Mouse (Mus musculus) hindbrain, embryonic 10.5 days (tissue): Measurements from ENCODE around the gene Xrcc4. TPM values are rescaled to one million over a fixed set of nuclear protein-coding genes. Genes with fewer than 3 reads are reported as not detected.

Source experiments
- DNase-seq: peaks from one replicate; pipeline ENCODE4 v3.0.0-alpha.2; 2017; ENCODE audit warnings: low spot score
- H3K27ac ChIP-seq: fragments of 300-500 bp; sonication (generic); 2 replicates; pipeline ENCODE4 v1.5.1; 2016; ENCODE audit warnings: mild to moderate bottlenecking, moderate library complexity
- H3K27me3 ChIP-seq: fragments of 300-500 bp; sonication (generic); 2 replicates; pipeline ENCODE4 v1.6.1; 2016; ENCODE audit warnings: mild to moderate bottlenecking; ENCODE audit not compliant: poor library complexity, insufficient read depth, severe bottlenecking
- H3K36me3 ChIP-seq: fragments of 300-500 bp; sonication (generic); 2 replicates; pipeline ENCODE4 v1.6.1; 2016; ENCODE audit warnings: mild to moderate bottlenecking, moderate library complexity
- H3K4me1 ChIP-seq: fragments of 300-500 bp; sonication (generic); replicated peaks from 2 replicates; pipeline ENCODE4 v1.6.1; 2016; ENCODE audit warnings: mild to moderate bottlenecking
- H3K4me3 ChIP-seq: fragments of 300-500 bp; sonication (generic); 2 replicates; pipeline ENCODE4 v1.5.1; 2016; ENCODE audit warnings: mild to moderate bottlenecking, moderate library complexity
- H3K9me3 ChIP-seq: fragments of 300-500 bp; sonication (generic); 2 replicates; pipeline ENCODE4 v1.6.1; 2016; ENCODE audit warnings: mild to moderate bottlenecking, moderate library complexity
- WGBS: fragments of 180-500 bp; shearing (Covaris S2); methylation state at CpG from one replicate; pipeline ENCODE4 v1.1.7; 2016; 5-methylcytosine and 5-hydroxymethylcytosine counted together
- polyA plus RNA-seq: library from polyadenylated mRNA; unstranded; fragments of >200 nt; fragmentation: Nextera tagmentation; extraction: Ambion mirVana; gene quantifications from 2 replicates; pipeline ENCODE4 v1.2.1, GENCODE M21; 2016

The Xrcc4 gene
- polyA plus RNA-seq, 1 experiment from 2014 or later, result 9.4 TPM

- Histone ChIP-seq H3K9me3 (no peaks in the 10 kb centered on the region), H3K4me1 (0 out of 2 replicates have a peak, but pooled peaks cover 4% of the 10 kb centered on the region), H3K36me3 (no peaks in the 10 kb centered on the region), H3K4me3 (no peak overlapping the region), H3K27me3 (no peaks in the 10 kb centered on the region), H3K27ac (no peak overlapping the region)
- WGBS, result 66% methylated on average over 3 of the region's 3 CpGs
- no peak for DNase-seq
These were observed 58.5 kb downstream of the Xrcc4 start for GRCm38 (mm10) chr13:90030911-90031310.

- no peak for DNase-seq
- no peak overlapping the region for H3K4me3 ChIP-seq
- no peaks in the 10 kb centered on the region for H3K27me3 ChIP-seq
- WGBS, result 71% methylated on average over 3 of the region's 3 CpGs
- no peaks in the 10 kb centered on the region for H3K36me3 ChIP-seq
- no peaks in the 10 kb centered on the region for H3K9me3 ChIP-seq
- no peak overlapping the region for H3K27ac ChIP-seq
- H3K4me1 ChIP-seq, result no peaks in the 10 kb centered on the region
These were observed 76.8 kb downstream of the Xrcc4 start for GRCm38 (mm10) chr13:90012620-90013019.

GRCm38 (mm10) chr13:90012198-90012597, 77.2 kb downstream of the Xrcc4 start:
- WGBS, result 74% methylated on average over 8 of the region's 8 CpGs
- no peaks in the 10 kb centered on the region for H3K36me3 ChIP-seq
- no peaks in the 10 kb centered on the region for H3K27me3 ChIP-seq
- DNase-seq, result no peak
- no peak overlapping the region for H3K4me3 ChIP-seq
- no peaks in the 10 kb centered on the region for H3K4me1 ChIP-seq
- H3K9me3 ChIP-seq, result no peaks in the 10 kb centered on the region
- no peak overlapping the region for H3K27ac ChIP-seq

GRCm38 (mm10) chr13:90011129-90011528, 78.3 kb downstream of the Xrcc4 start:
- Histone ChIP-seq H3K27me3 (no peaks in the 10 kb centered on the region), H3K4me1 (no peaks in the 10 kb centered on the region), H3K4me3 (no peak overlapping the region), H3K9me3 (no peaks in the 10 kb centered on the region), H3K36me3 (no peaks in the 10 kb centered on the region), H3K27ac (no peak overlapping the region)
- no peak for DNase-seq
- WGBS, result 90% methylated on average over 8 of the region's 8 CpGs

GRCm38 (mm10) chr13:90009786-90010185, 79.6 kb downstream of the Xrcc4 start:
- Histone ChIP-seq H3K36me3 (no peaks in the 10 kb centered on the region), H3K27me3 (no peaks in the 10 kb centered on the region), H3K27ac (no peak overlapping the region), H3K9me3 (no peaks in the 10 kb centered on the region), H3K4me3 (no peak overlapping the region), H3K4me1 (no peaks in the 10 kb centered on the region)
- DNase-seq, result no peak

GRCm38 (mm10) chr13:90005561-90005960, 83.8 kb downstream of the Xrcc4 start:
- no peaks in the 10 kb centered on the region for H3K36me3 ChIP-seq
- H3K4me1 ChIP-seq, result no peaks in the 10 kb centered on the region
- WGBS, result 85% methylated on average over 1 of the region's 1 CpGs
- no peaks in the 10 kb centered on the region for H3K9me3 ChIP-seq
- no peak overlapping the region for H3K4me3 ChIP-seq
- H3K27ac ChIP-seq, result no peak overlapping the region
- no peaks in the 10 kb centered on the region for H3K27me3 ChIP-seq
- no peak for DNase-seq

GRCm38 (mm10) chr13:89997531-89997930, 91.9 kb downstream of the Xrcc4 start:
- Histone ChIP-seq H3K36me3 (no peaks in the 10 kb centered on the region), H3K9me3 (no peaks in the 10 kb centered on the region), H3K27ac (no peak overlapping the region), H3K4me1 (peaks cover 6% of the 10 kb centered on the region; the same call in 1 of the 2 replicates), H3K27me3 (no peaks in the 10 kb centered on the region), H3K4me3 (no peak overlapping the region)
- DNase-seq, result no peak

GRCm38 (mm10) chr13:89986087-89986486, 103.3 kb downstream of the Xrcc4 start:
- Histone ChIP-seq H3K27ac (no peak overlapping the region), H3K27me3 (no peaks in the 10 kb centered on the region), H3K36me3 (no peaks in the 10 kb centered on the region), H3K4me3 (no peak overlapping the region), H3K9me3 (no peaks in the 10 kb centered on the region), H3K4me1 (no peaks in the 10 kb centered on the region)
- WGBS, result 49% methylated on average over 2 of the region's 2 CpGs
- no peak for DNase-seq

- no peak overlapping the region for H3K4me3 ChIP-seq
- 86% methylated on average over 3 of the region's 3 CpGs for WGBS
These were observed 118.5 kb downstream of the Xrcc4 start for GRCm38 (mm10) chr13:89970940-89971339.

GRCm38 (mm10) chr13:89968671-89969070, 120.7 kb downstream of the Xrcc4 start:
- H3K27me3 ChIP-seq, result no peaks in the 10 kb centered on the region
- no peak for DNase-seq
- H3K9me3 ChIP-seq, result no peaks in the 10 kb centered on the region
- H3K4me3 ChIP-seq, result no peak overlapping the region
- no peak overlapping the region for H3K27ac ChIP-seq
- no peaks in the 10 kb centered on the region; the same call in 1 of the 2 replicates for H3K4me1 ChIP-seq
- H3K36me3 ChIP-seq, result no peaks in the 10 kb centered on the region

More at GRCm38 (mm10) chr13:89970940-89971339, 118.5 kb downstream of the Xrcc4 start:
- DNase-seq, result no peak
- Histone ChIP-seq H3K27ac (no peak overlapping the region), H3K4me1 (no peaks in the 10 kb centered on the region; the same call in 1 of the 2 replicates), H3K9me3 (no peaks in the 10 kb centered on the region), H3K36me3 (no peaks in the 10 kb centered on the region), H3K27me3 (no peaks in the 10 kb centered on the region)

- no peak for DNase-seq
- H3K36me3 ChIP-seq, result no peaks in the 10 kb centered on the region
- WGBS, result 70% methylated on average over 2 of the region's 2 CpGs
These were observed 145.1 kb downstream of the Xrcc4 start for GRCm38 (mm10) chr13:89944354-89944753.

GRCm38 (mm10) chr13:89929477-89929876, 159.9 kb downstream of the Xrcc4 start:
- no peaks in the 10 kb centered on the region for H3K4me1 ChIP-seq
- H3K4me3 ChIP-seq, result no peak overlapping the region
- H3K9me3 ChIP-seq, result no peaks in the 10 kb centered on the region
- WGBS, result 53% methylated on average over 3 of the region's 3 CpGs
- no peaks in the 10 kb centered on the region for H3K36me3 ChIP-seq
- no peak for DNase-seq
- no peaks in the 10 kb centered on the region for H3K27me3 ChIP-seq
- H3K27ac ChIP-seq, result no peak overlapping the region

More at GRCm38 (mm10) chr13:89944354-89944753, 145.1 kb downstream of the Xrcc4 start:
- H3K27ac ChIP-seq, result no peak overlapping the region
- H3K4me3 ChIP-seq, result no peak overlapping the region
- no peaks in the 10 kb centered on the region for H3K27me3 ChIP-seq
- H3K9me3 ChIP-seq, result no peaks in the 10 kb centered on the region
- no peaks in the 10 kb centered on the region for H3K4me1 ChIP-seq

GRCm38 (mm10) chr13:89918814-89919481, 170.5 kb downstream of the Xrcc4 start:
- 91% methylated on average over 3 of the region's 3 CpGs for WGBS
- H3K4me3 ChIP-seq, result no peak overlapping the region
- H3K4me1 ChIP-seq, result peaks cover 4% of the 10 kb centered on the region; the same call in 1 of the 2 replicates
- H3K27ac ChIP-seq, result no peak overlapping the region
- DNase-seq, result no peak
- no peaks in the 10 kb centered on the region for H3K36me3 ChIP-seq
- no peaks in the 10 kb centered on the region for H3K9me3 ChIP-seq
- H3K27me3 ChIP-seq, result no peaks in the 10 kb centered on the region

- H3K9me3 ChIP-seq, result no peaks in the 10 kb centered on the region
- H3K27me3 ChIP-seq, result no peaks in the 10 kb centered on the region
- no peak overlapping the region for H3K27ac ChIP-seq
- DNase-seq, result no peak
- H3K4me1 ChIP-seq, result peaks cover 4% of the 10 kb centered on the region; the same call in 1 of the 2 replicates
- no peaks in the 10 kb centered on the region for H3K36me3 ChIP-seq
- H3K4me3 ChIP-seq, result no peak overlapping the region
- 91% methylated on average over 5 of the region's 5 CpGs for WGBS
These were observed 175.1 kb downstream of the Xrcc4 start for GRCm38 (mm10) chr13:89914332-89914731.
